Mouse (Mus musculus): ENCODE results near the gene Itpr1.

DNA sequence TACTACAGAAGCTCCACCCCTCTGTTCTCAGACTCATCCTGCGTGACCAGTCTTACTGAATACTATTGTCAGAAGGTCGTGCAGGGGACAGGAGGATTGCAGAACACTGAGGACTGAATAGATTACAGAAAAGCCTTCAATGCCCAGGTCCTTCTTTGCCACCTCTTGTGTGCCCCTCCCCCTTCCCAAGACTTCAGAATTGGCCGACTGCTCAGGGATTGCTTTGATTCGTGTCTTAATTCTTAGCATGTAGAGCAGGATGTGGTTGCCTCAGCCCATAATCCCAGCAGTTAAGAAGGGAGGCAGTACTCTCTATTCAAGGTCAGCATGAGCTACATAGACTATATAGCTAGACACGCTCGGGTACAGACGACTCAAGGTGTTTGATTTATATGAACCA is 359.8 kb downstream of the Itpr1 start:
- TF ChIP-seq CTCF (IDR thresholded peaks at IDR 0.05; ENCODE audit: insufficient read depth, low read depth, low read length) (no peak), POLR2A (IDR thresholded peaks at IDR 0.05; ENCODE audit: insufficient read depth, low read depth, low read length) (no peak)

All from olfactory bulb, adult 2 months (tissue).